Mouse (Mus musculus): ENCODE data around the gene Tspan31. TPM values are rescaled to one million over a fixed set of nuclear protein-coding genes. Genes with fewer than 3 reads are reported as not detected.
A peak's percentile ranks its signal among the peaks of the same experiment; 100 is the strongest.

The Tspan31 gene
- polyA plus RNA-seq (2016; fragmentation: Nextera tagmentation; extraction: Ambion mirVana), result 137 and 147 TPM in 2 replicates

GRCm38 (mm10) chr10:127070190-127071121 is at the start of gene Tspan31:
Tspan31 (minus strand) TSS chr10:127070264.
- H3K9ac ChIP-seq, result peak within 1 kb of the TSS; percentile 67
- H3K36me3 ChIP-seq, result peaks cover 31% of the 10 kb centered on the region
- peak within 1 kb of the TSS; percentile 96 for H3K4me2 ChIP-seq (replicated peaks)
- peak within 1 kb of the TSS; percentile 69 for H3K27ac ChIP-seq
- peak within 1 kb of the TSS; percentile 55 for H3K4me3 ChIP-seq
- no peaks in the 10 kb centered on the region for H3K9me3 ChIP-seq
- ATAC-seq (ENCODE audit: low FRiP score, low read depth), result peak; percentile 89
- H3K27me3 ChIP-seq (replicated peaks), result no peaks in the 10 kb centered on the region
- WGBS, result 3% methylated on average over 36 of the region's 36 CpGs
- H3K4me1 ChIP-seq, result peaks cover 34% of the 10 kb centered on the region

DNA sequence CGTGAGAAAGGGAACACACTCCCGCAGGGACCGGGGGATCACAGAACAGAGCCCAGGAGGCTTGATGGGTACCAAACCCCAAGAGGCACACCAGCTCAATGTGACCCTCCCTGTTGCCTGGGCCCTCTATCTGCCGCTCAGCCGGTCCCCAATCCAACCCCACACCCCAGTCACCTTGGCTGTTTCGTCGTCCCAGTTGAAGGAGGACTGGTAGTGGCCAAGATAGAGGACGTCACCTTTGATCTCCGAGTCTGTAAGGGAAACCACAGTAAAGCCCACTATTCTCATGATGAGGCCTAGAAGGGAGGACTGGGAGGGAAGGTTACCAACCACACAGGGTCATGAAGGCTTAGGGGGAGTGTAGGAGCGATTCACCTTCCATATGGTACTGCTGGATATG is 49.2 kb upstream of the Tspan31 start:
- no peak for ATAC-seq (ENCODE audit: low FRiP score, low read depth)
- Histone ChIP-seq H3K9me3 (no peaks in the 10 kb centered on the region), H3K27me3 (replicated peaks) (no peaks in the 10 kb centered on the region), H3K36me3 (peaks cover 42% of the 10 kb centered on the region), H3K4me2 (replicated peaks) (no peak overlapping the region), H3K4me1 (peaks cover 18% of the 10 kb centered on the region), H3K27ac (no peak overlapping the region), H3K9ac (no peak overlapping the region), H3K4me3 (no peak overlapping the region)
- WGBS, result 90% methylated on average over 10 of the region's 10 CpGs

GRCm38 (mm10) chr10:127118470-127118869 is 48.4 kb upstream of the Tspan31 start:
- 94% methylated on average over 11 of the region's 11 CpGs for WGBS
- no peak overlapping the region for H3K4me2 ChIP-seq (replicated peaks)
- no peaks in the 10 kb centered on the region for H3K27me3 ChIP-seq (replicated peaks)
- H3K9ac ChIP-seq, result no peak overlapping the region
- no peaks in the 10 kb centered on the region for H3K9me3 ChIP-seq
- ATAC-seq (ENCODE audit: low FRiP score, low read depth), result no peak
- H3K4me3 ChIP-seq, result no peak overlapping the region
- H3K36me3 ChIP-seq, result peaks cover 42% of the 10 kb centered on the region
- no peak overlapping the region for H3K27ac ChIP-seq
- H3K4me1 ChIP-seq, result peaks cover 18% of the 10 kb centered on the region

GRCm38 (mm10) chr10:127115068-127115467 is 45.0 kb upstream of the Tspan31 start:
- peaks cover 3% of the 10 kb centered on the region for H3K4me1 ChIP-seq
- H3K27ac ChIP-seq, result no peak overlapping the region
- no peaks in the 10 kb centered on the region for H3K9me3 ChIP-seq
- no peak overlapping the region for H3K4me3 ChIP-seq
- no peaks in the 10 kb centered on the region for H3K27me3 ChIP-seq (replicated peaks)
- no peak overlapping the region for H3K9ac ChIP-seq
- H3K36me3 ChIP-seq, result peaks cover 54% of the 10 kb centered on the region
- H3K4me2 ChIP-seq (replicated peaks), result no peak overlapping the region
- WGBS, result 91% methylated on average over 2 of the region's 2 CpGs
- ATAC-seq (ENCODE audit: low FRiP score, low read depth), result no peak

DNA sequence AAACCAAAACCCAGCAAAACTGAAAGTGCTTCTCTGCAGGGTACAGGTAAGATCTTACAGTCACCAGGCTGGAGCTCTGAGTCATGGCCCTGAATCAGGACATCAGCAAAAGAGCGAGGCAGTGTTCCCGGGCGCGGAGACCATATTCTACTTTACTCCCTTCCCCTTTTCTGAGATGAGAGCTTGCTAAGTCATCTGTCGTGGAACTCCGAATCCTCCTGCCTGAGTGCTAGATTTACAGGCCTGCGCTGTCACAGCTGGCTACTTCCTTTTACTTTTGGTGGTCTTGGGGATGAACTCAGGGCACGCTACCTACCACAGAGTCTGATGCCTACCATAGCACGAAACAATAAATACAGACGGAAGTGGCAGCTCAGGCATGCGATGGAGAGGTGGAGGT is 44.3 kb upstream of the Tspan31 start:
- Histone ChIP-seq H3K9ac (no peak overlapping the region), H3K27ac (no peak overlapping the region), H3K4me3 (no peak overlapping the region), H3K27me3 (replicated peaks) (no peaks in the 10 kb centered on the region), H3K9me3 (no peaks in the 10 kb centered on the region), H3K4me2 (replicated peaks) (no peak overlapping the region), H3K4me1 (no peaks in the 10 kb centered on the region), H3K36me3 (peaks cover 53% of the 10 kb centered on the region)
- ATAC-seq (ENCODE audit: low FRiP score, low read depth), result no peak
- WGBS, result 90% methylated on average over 11 of the region's 11 CpGs

DNA sequence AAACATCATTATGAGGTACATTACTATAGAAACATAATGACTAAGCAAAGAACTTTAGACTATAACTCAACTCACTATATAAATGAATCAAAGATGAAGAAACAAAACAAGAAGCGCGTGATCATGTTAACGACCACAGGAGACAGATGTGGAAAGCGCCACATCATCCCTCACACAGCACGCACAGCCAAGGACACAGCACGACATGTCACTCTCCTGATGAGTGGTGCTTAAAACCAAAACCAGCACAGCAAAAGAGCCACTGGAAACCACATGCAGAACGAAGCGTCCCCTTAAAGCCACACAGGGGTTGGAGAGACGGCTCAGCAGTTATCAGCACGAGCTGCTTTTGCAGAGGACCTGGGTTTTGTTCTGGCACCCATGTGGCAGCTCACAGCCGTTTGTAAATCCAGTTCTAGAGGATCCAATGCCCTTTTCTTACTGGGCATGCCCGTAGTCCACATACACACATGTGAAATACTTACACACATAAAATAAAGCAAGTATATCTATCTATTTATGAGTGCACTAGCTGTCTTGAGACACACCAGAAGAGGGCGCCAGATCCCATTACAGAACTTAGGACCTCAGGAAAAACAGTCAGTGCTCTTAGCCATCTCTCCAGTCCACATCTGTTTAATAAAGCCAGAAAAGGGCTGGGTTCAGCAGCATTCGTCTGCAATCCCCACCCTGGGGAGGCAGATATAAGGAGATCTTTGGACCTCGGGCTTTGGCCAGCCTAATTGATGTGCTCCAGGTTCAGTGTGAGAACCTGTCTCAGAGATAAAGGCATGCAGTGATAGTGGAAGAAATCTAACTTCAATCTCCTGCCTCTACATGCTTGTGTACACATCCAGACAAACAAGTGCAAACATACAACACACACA is 41.2 kb upstream of the Tspan31 start:
- Histone ChIP-seq H3K27ac (no peak overlapping the region), H3K27me3 (replicated peaks) (no peaks in the 10 kb centered on the region), H3K36me3 (peaks cover 40% of the 10 kb centered on the region), H3K4me2 (replicated peaks) (no peak overlapping the region), H3K9ac (no peak overlapping the region), H3K4me1 (no peaks in the 10 kb centered on the region), H3K9me3 (no peaks in the 10 kb centered on the region), H3K4me3 (no peak overlapping the region)
- no peak for ATAC-seq (ENCODE audit: low FRiP score, low read depth)
- WGBS, result 93% methylated on average over 15 of the region's 15 CpGs

GRCm38 (mm10) chr10:127108262-127108583 is 38.2 kb upstream of the Tspan31 start:
- H3K9me3 ChIP-seq, result no peaks in the 10 kb centered on the region
- no peak overlapping the region for H3K9ac ChIP-seq
- no peak for ATAC-seq (ENCODE audit: low FRiP score, low read depth)
- H3K36me3 ChIP-seq, result peaks cover 40% of the 10 kb centered on the region
- H3K4me1 ChIP-seq, result no peaks in the 10 kb centered on the region
- H3K4me3 ChIP-seq, result no peak overlapping the region
- H3K27ac ChIP-seq, result no peak overlapping the region
- no peaks in the 10 kb centered on the region for H3K27me3 ChIP-seq (replicated peaks)
- no peak overlapping the region for H3K4me2 ChIP-seq (replicated peaks)
- WGBS, result 94% methylated on average over 3 of the region's 3 CpGs

DNA sequence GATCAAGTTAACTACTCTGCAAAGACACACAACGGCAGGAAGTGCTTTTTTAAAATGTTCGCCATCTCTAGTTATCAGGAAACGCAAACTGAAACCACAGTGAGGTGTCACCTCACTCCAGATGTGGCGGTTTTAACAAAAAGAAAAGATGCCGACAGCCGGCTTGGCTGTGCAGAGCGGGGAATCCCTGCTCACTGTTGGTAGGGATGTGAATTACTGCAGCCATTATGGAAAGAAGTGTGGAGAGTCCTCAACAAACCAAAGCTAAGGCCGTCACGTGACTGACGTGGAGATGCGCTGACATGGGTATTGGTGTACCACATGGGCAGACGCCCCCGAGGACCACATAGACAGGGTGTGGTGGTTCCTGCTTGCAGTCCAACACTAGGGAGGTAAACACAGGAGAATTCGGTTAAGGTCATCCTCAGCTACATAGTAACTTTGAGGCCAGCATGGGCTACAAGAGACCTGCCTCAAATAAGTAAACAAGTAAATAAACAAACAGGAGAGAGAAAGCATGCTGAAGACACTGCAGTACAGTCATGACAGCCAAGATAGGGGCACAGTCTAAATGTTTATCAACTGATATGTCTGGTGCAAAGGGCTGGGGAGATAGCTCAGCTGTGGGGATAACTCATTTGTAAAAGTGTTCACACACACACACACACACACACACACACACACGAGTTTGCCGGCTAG is 37.6 kb upstream of the Tspan31 start:
- Histone ChIP-seq H3K4me1 (no peaks in the 10 kb centered on the region), H3K9me3 (no peaks in the 10 kb centered on the region), H3K27ac (no peak overlapping the region), H3K4me3 (no peak overlapping the region), H3K4me2 (replicated peaks) (no peak overlapping the region), H3K36me3 (peaks cover 35% of the 10 kb centered on the region), H3K9ac (no peak overlapping the region), H3K27me3 (replicated peaks) (no peaks in the 10 kb centered on the region)
- WGBS, result 91% methylated on average over 16 of the region's 16 CpGs
- ATAC-seq (ENCODE audit: low FRiP score, low read depth), result no peak

GRCm38 (mm10) chr10:127103631-127104030 is 33.6 kb upstream of the Tspan31 start:
- Histone ChIP-seq H3K4me3 (no peak overlapping the region), H3K27ac (no peak overlapping the region), H3K4me2 (replicated peaks) (no peak overlapping the region), H3K36me3 (peaks cover 45% of the 10 kb centered on the region), H3K27me3 (replicated peaks) (no peaks in the 10 kb centered on the region), H3K9ac (no peak overlapping the region), H3K4me1 (no peaks in the 10 kb centered on the region), H3K9me3 (no peaks in the 10 kb centered on the region)
- ATAC-seq (ENCODE audit: low FRiP score, low read depth), result no peak
- 90% methylated on average over 7 of the region's 7 CpGs for WGBS

GRCm38 (mm10) chr10:127101151-127101550 is 31.1 kb upstream of the Tspan31 start:
- Histone ChIP-seq H3K36me3 (peaks cover 51% of the 10 kb centered on the region), H3K9me3 (no peaks in the 10 kb centered on the region), H3K4me1 (no peaks in the 10 kb centered on the region), H3K9ac (no peak overlapping the region), H3K27ac (no peak overlapping the region), H3K27me3 (replicated peaks) (no peaks in the 10 kb centered on the region), H3K4me2 (replicated peaks) (no peak overlapping the region), H3K4me3 (no peak overlapping the region)
- ATAC-seq (ENCODE audit: low FRiP score, low read depth), result no peak
- 84% methylated on average over 6 of the region's 6 CpGs for WGBS

- Histone ChIP-seq H3K4me2 (replicated peaks) (no peak overlapping the region), H3K36me3 (peaks cover 54% of the 10 kb centered on the region), H3K4me3 (no peak overlapping the region), H3K9me3 (no peaks in the 10 kb centered on the region), H3K27ac (no peak overlapping the region), H3K4me1 (no peaks in the 10 kb centered on the region), H3K27me3 (replicated peaks) (no peaks in the 10 kb centered on the region), H3K9ac (no peak overlapping the region)
- no peak for ATAC-seq (ENCODE audit: low FRiP score, low read depth)
- 92% methylated on average over 8 of the region's 8 CpGs for WGBS
Observed at GRCm38 (mm10) chr10:127100414-127100813, 30.4 kb upstream of the Tspan31 start.

DNA sequence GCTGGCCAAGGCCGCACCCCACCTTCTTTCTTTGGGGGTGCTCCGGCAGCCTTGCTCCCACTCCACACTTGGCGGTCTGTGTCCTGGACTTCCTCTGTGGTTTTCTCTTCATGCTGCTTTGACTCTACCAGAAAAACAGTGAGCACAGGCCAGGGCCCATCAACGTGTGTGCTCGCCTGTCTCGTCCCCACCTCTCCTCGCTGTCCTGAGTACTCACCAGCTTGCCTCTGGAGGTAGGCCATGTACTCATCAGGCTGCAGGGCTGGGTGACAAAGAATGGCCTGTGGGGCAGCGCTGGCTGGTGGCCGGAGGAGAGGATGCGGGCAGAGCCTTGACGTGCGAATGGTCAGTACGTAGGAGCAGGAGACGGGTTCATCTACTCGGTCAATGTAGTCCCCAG is 29.8 kb upstream of the Tspan31 start:
- Histone ChIP-seq H3K36me3 (peaks cover 57% of the 10 kb centered on the region), H3K4me2 (replicated peaks) (no peak overlapping the region), H3K27ac (no peak overlapping the region), H3K27me3 (replicated peaks) (no peaks in the 10 kb centered on the region), H3K4me1 (no peaks in the 10 kb centered on the region), H3K9ac (no peak overlapping the region), H3K9me3 (no peaks in the 10 kb centered on the region), H3K4me3 (no peak overlapping the region)
- WGBS, result 93% methylated on average over 15 of the region's 15 CpGs
- no peak for ATAC-seq (ENCODE audit: low FRiP score, low read depth)

Data from neural tube, embryonic 12.5 days (tissue).